Comparison of ENCODE assay signal across 18 mouse cellular contexts in the genomic region with DNA sequence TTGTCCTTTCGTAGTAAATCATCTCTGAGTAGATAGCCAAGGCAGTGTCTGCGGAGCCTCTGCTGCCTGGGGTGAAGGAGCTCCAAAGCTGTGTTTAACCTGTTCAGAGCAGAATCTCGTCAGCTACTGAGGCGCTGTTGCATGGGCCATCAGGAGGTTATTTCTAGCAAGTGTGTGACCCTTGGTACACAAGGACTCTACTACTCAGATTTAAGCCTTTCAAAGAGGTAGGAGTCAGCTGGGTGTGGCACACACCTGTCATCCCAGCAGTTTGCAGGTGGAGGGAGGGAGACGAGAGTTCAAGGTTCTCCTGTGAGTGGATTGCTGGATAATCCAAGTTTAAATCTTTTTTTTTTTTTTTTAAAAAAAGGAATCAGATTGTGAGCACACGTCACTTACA.
"Had no signal": no experiment of that assay in that cellular context is flagged by ENCODE, and none has a peak within 500 bp of the region (broad histone marks: within the 10 kb centered on the region; RNA-seq: fewer than 3 reads in every experiment).

No protein-coding gene starts in this region.

- H3K4me2 ChIP-seq: liver, embryonic 11.5 days; liver, embryonic 15.5 days; neural tube, embryonic 13.5 days had no signal

- H3K27ac ChIP-seq: layer of hippocampus, adult 2 months; limb, embryonic 10.5 days; liver, embryonic 15.5 days; midbrain, embryonic 10.5 days; neural tube, embryonic 13.5 days had no signal

- H3K27me3 ChIP-seq: liver, embryonic 15.5 days; neural tube, embryonic 13.5 days had no signal

- H3K36me3 ChIP-seq: neural tube, embryonic 13.5 days had no signal

- H3K9ac ChIP-seq: liver, embryonic 15.5 days; neural tube, embryonic 13.5 days had no signal

- DNase-seq: kidney, adult 11 months; kidney, adult 9 months; kidney, postnatal 10 days; kidney, postnatal 4 days; lung, adult 2 months; lung, postnatal 4 days; retina, postnatal 1 day; right cerebral cortex, postnatal 4 days; thymus, adult 18-20 months; thymus, postnatal 14 days had no signal

- H3K4me3 ChIP-seq: layer of hippocampus, adult 2 months; limb, embryonic 10.5 days; liver, embryonic 15.5 days; midbrain, embryonic 10.5 days; neural tube, embryonic 13.5 days had no signal

- ATAC-seq: lung, postnatal 0 days; midbrain, embryonic 16.5 days had no signal

- H3K9me3 ChIP-seq: limb, embryonic 10.5 days; liver, embryonic 15.5 days; midbrain, embryonic 10.5 days; neural tube, embryonic 13.5 days had no signal
